Mouse (Mus musculus) heart, adult 18-20 months (tissue): ENCODE results near the gene Them7. TPM values are rescaled to one million over a fixed set of nuclear protein-coding genes. Genes with fewer than 3 reads are reported as not detected.
A peak's percentile ranks its signal among the peaks of the same experiment; 100 is the strongest.

Experiments
- DNase-seq, 2 experiments: peaks; one replicate each; pipeline ENCODE4 v3.0.0; 2021 to 2022; ENCODE audit warnings: mixed read lengths in 1 of 2
- long read RNA-seq, 2 experiments: library from polyadenylated mRNA; stranded (forward); transcript quantifications; one replicate each; pipeline ENCODE4 v2.0.0; 2021
- total RNA-seq, 2 experiments: library from RNA; stranded (reverse); gene quantifications; 2 replicates each; pipeline ENCODE4 v1.2.3; 2021

The Them7 gene
- 1 to 10 TPM; 2.0 to 3.3 TPM for total RNA-seq
- long read RNA-seq, experiment 1, partial matches to known transcripts: 0 of 3 reads
- long read RNA-seq, experiment 1, other reads (novel, unspliced or antisense): 0 of 3 reads
- long read RNA-seq, experiment 2, partial matches to known transcripts: 0 of 1 reads
- long read RNA-seq, experiment 2, other reads (novel, unspliced or antisense): 0 of 1 reads

DNA sequence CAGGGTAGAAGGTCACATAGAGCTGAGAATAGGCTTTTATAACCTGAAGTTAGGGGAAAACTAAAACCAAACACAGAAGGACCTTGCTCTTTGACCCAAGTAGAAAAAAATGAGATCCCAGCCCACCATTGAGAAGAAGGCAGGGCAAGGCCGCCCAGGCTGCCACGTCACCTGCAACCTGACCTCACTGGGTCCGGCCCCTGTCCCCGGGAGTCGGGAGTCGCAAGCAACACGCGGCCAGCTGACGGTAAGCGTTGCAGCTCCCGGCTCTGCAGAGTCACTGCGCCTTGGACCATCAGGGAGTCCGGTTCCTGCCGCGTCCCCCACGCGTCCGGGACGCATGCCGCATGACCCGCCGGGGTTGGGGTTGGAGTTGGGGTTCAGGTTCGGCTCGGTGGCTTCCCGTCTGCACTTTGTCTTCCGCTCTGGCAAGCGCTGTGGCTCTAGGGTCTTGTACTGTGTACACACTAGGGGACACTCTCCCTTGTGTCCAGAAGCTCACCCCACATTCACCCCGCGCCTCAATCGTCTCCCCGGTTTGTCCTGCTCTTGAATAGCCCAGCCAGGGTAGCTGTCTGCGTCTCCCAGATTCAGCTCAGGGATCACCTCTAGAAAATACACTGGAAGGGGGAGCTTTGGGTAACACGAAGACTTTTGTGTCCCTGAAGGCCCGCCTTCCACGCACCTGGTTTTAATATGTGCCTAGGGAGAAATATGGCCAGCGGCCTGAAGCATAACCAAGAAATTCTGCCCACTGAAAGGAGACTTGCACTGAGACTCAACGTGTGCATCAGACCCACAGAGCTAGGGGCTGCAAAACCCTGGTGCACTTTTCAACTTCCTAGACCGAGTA, at the start of gene Them7:
Gene Them7, plus strand, starts transcription at position 187 of the 853 bp plus-strand sequence.
- peak; percentile 19 to 42 for DNase-seq

DNA sequence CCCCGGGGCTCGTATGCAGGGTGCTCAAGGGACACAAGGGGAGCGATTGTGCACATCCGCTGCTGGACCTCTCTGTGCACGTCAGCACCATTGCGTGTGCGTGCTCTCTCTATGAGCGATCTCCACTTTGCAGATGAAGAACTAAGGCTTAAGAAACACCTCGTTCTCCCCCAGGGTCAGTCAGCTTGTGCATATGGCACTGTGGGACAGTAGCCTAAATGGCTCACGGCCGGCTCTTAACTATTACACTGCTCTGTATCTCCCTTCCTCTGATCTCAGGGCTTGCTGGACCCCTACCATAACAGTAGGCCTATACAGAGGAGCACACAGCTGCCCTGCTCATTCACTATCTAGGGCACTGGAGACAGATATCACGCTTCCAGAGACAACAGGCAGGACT, 45.2 kb upstream of the Them7 start:
- no peak for DNase-seq

DNA sequence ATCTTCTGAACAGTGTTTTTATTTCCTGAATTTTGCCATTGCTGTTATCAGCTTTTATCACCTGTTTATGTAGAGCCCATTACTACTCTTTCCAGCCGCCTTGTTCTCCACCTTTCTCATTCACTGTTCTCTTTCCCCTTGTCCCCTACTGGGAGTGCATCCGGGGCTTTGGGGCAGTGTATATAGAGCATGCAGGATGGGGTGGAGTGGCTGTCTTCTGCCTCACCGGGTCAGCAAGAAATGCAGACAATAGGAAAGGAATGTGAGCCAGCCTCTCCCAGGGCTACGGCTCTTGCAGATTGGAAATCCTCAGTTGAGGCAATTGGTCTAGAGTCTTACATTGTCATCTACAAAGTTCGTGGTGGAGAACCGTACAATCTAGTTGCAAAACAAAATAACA, 41.6 kb upstream of the Them7 start:
- DNase-seq: no peak

DNA sequence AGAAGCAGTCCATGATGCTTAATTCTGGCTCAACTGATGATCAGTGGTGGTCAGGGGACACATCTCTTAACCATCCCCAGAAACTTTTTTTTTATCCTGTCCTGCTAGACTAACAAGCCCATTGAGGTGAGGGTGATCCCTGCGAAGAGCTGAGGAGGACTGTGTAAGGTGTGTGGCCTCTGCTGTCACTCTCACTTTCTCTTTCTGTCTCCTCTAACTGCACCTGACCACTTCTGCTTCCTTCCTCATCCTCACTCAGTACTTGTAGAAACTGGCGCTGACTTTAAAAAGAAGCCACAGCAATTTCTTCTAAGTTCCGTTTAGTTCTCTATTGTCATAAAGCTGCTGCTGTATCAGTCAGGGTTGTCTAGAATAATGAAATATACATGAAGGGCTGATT, 39.0 kb upstream of the Them7 start:
- DNase-seq: no peak

DNA sequence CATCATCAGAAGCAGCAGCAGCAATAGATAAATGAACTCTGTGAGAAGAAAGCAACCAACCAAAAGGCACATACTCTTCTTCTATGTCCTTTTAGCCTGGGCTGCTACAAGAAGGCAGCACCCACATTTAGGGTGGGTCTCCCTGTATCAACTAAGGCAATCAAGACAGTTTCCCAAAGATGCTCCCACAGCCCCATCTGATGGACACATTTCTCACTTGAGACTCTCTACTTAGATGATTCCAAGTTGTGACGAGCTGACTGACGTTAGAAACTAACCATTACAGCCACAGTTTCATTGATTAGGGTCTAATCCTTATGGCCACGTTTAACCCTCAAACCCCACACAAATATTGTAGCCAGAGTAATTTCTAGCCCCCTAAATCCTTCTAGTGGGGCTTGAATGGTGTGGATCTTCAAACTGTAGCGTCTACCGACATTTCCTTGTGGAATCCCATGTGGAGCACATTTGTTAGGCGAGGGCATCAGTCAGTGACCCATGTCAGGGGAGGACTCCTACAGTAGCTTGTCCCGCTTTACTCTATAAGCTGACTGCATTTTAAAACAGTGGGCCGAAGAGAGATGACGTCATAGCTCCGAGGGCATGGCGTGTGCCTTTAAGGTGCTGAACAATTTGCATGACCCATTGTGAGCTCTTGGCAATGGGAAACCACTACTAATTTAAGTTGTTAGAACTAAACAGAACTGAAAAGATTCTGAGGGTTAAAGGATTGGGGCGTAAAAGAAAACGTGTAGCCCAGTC, 38.2 kb upstream of the Them7 start:
- no peak for DNase-seq

DNA sequence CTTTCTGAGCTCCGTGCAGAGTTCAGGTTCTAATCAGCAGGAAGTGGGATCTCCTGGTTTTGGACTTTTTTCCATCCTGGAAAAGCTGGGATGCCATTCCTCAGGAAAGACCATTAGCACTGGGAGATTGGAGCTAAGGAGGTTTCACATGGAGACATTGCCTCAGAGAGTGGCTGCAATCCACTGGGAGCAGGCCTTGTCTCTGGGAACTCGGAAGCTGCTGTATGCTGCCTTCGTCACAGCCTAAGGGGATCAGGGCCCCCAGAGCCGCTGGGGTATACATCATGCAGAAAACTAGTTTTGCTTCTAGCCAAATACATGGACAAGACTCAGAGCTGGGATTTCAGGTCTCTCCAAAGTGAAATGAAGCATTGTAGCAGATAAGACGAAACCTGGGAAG, 37.5 kb upstream of the Them7 start:
- no peak for DNase-seq

DNA sequence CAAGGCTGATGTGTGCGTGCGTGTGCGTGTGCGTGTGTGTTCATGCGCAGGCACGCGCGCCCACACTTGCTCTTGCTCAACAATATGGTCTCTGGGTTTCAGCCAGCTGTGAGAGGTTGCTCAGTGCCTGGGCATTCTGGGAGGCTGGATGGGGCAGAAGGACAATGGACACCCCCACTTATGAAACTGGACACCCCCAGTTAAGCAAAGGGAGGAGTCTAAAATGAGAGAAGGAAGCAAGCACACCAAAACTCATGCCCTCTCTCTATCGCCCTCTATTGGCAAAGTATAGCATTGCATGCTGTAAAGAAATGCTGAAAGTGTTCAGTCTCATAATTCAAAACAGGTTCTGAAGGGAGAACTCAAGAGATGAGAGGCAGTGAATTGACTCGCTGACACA, 35.9 kb upstream of the Them7 start:
- DNase-seq: peak in 1 of 2 experiments; percentile 9

DNA sequence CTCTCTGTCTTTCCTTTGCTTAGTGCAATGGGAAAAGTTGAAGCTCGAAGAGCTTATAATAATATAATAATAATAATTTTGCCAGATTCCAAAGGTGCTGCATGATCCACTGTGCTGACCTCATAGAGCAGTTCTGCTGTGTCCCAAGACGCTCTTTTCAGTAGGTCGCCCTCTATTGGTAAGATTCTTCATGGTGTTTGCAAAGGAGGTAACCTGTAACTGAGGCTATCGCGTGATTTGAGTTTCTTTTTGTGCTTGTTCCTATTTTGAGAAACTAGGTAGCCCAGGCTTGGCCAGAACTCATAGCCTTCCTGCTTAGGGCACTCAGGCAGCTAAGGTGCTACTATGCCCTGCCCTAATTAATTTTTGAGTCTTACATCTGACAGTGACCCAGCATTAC, 34.8 kb upstream of the Them7 start:
- peak; percentile 18 to 60 for DNase-seq

DNA sequence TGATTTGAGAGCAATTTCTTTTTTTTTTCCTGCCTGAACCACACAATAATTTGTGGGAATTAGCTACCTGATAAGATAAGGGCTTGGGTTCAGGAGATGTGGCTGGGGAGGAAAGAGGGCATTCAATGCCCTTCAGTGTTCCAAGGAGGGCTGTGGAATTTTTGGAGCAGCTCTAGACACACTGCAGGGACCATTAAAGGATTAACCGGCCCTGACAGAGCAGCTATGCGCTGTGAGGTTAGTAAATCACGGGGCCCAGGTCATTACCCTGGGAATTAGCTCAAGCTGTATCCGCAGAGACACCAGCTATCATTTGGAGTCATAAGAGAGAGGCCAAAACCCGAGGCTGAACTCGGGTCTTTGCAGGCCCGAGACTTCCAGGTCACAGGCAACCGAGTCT, 24.0 kb upstream of the Them7 start:
- no peak for DNase-seq

DNA sequence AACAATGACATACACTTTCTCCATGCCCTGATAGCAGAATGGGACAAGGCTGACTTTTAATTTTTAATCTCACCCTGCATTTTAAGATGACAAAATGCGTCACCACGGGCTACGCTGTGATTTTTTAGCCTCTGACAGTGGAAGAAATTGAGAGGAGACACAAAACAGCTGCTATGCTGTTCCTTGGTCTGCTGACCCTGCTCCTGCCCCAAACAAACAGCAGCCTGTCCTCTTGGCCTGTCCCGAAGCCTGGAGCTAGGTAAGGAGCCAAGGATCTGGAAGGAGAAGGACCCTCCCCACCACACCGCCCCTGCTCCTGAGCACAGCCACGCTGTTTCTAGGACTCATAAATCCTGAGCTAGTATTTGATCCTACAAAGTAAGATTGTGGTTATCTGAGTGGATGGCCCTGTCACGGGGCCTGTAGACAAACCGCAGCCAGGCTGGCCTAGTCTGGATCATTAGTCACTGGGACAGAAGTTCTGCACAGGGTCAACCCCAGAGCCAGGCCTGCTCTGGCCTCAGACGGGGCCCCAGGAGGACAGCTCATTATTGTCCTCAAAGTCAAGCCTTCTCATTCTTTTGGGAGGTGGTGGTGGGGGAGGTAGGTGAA, 17.5 kb upstream of the Them7 start:
- no peak for DNase-seq

DNA sequence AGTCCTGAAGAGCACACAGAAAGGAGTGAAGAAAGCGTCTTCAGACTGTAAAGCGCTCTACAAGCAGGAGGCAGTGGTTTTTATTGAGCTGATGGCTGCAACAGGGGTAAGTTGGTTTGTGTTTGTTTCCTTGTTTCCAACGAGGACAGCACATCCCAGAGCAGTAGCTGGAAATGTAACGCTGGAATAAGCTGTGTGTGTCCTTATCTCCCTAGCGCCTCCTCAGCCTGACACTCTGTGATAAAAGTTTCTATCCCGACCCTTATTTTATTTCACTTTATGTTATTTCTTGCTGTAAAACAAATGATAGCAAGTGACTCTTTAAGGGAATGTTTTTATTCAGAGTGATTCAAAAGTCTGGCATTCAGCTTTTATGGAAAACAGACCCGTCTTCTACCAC, 11.3 kb upstream of the Them7 start:
- no peak for DNase-seq

DNA sequence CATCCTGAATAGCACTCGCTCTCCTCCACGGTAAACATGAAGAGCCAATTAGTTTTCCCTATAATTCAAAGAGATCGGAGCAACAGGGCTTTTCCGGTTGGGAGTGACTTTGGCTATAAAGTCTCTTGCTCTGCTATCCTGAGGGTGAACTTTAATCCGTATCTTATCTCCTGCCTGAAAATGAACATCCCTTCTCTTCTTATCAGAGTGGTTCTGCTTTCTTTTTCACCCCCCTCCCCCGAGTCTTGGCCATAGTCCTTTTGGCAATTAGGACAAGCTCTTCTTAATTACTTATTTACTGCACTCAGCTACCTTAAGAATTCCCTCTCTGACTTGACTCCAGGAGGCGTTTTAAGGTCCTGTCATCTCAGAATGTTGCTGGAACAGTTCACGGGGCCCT, 8.2 kb upstream of the Them7 start:
- no peak for DNase-seq

DNA sequence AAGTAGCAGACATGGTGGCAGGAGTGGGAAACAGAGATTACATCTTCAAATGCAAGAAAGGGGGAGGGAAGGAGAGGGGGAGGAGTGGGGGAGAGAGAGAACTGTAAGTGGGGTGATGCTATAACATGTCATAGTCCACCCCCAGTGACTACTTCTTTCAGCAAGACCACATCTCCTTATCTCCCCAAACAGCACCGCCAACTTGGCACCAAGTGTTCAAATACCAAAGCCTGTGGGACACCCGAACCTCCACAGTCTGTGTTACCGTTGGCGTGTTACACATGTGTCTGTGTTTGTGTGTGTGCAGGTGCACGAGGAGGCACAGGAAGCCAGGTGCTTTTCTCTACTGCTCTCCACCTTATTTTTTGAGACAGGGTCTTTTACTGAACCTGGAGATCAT, 4.9 kb upstream of the Them7 start:
- DNase-seq: no peak

DNA sequence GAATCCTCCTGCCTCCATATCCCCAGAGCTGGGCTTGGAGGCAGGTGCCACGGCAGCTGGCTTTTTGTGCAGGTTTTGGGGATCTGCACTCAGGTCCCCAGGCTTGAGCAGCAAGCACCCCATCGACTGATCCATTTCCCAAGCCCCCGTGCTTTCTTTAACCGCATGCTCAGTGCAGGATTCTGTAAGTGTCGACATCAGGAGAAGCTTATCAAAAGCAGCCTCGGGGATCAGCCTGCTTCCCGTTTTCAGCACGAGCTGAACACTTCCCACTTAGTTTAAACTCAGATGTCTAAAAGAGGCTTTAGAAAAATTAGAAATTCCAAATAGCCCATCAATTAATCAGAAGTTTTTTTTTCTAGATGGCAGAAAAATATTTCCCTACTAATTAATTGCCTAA, 4.5 kb upstream of the Them7 start:
- no peak for DNase-seq

DNA sequence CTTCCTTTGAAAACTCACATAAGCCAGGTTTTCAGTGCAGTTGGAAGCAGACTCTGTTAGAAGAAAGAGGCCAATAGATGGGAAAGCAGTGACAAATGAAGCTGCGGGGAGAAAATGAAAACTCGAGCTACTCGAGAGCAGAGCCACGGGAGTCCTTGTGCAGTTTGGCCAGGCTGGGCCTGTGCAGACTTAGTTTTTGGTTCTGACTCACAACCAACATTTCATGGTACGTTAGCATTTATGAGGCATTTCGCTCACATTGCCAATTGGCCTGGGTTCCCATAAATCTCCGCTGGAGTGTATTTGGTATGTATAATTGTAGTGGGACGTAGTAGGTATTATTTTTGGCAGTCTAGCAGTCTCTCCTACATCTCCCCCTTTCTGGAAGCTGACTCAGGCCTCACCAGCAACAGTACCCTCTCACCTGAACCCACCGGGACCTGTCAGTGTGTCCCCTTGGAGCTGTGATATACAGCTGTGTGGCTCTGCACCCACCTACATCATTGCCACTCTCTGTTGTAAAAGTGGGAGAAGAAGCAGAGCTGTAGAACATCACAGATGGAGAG, 3.3 kb upstream of the Them7 start:
- no peak for DNase-seq

DNA sequence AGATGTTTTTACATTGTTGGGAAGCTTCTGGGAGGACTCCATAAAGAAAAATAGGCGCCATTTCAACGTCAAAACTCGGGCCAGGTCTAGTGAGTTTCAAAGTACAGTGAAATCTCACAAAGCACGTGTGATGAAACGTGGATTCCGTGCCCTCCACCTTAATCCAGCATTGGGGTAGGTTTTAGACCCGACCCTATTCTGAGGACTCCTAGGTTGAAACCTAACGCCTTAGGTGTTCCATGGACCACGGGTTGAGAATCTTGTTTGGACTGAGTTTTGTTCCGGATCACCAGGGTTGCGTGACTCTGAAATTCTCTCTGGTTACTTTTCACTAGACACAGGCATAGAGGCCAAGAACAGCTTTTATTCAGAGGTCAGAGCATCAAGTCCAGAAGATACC, 514 bp upstream of the Them7 start:
- no peak for DNase-seq

DNA sequence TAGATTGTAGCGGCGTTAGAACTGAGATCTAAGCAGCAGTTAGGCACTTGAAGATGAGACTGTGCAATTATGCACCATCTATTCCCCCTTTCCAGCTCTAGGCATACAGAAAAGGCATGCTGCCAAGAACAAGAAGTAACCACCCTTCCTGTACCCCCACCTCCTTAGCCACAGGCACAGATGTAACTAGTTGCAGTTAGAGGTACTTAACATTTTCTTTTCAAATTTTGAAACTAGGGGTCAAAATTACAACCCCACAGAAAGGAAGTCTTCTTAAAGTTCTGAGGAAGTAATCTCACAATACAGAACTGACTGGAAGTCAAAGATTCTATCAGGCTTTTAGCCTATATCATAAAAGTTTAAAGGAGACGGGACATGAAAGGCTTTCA, 861 bp downstream of the Them7 start:
- no peak for DNase-seq

DNA sequence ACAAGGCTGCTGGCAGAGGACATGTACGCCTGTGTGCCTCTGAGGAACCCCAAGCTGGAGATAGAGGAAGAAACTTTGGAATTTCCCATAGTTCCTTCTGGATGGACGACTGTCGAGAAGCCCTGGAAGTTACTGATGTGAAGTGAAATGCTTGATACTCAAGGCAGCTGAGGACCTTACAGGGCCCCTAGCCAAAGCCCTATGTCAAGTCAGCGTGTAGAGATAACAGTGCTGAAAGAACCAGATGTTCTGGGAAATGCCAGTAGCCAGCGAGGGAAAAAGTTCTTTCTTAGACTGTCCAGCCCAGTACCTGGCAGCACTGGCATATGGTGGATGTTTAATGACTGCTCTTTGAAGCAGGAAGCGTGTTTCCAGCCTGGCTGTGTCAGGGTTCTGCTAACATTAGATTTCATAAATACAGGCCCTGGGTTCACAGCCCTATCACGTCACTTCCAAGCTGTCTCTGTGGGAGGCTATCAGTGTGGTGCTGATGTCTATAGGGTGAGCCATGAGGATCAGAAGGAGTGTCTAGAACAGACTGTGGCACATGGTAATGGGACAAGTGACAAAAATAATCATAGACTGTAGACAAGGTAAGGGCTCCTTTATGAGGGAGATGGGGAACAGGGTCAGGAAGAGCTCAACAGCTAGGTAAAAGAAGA, 2.3 kb downstream of the Them7 start:
- DNase-seq: no peak

DNA sequence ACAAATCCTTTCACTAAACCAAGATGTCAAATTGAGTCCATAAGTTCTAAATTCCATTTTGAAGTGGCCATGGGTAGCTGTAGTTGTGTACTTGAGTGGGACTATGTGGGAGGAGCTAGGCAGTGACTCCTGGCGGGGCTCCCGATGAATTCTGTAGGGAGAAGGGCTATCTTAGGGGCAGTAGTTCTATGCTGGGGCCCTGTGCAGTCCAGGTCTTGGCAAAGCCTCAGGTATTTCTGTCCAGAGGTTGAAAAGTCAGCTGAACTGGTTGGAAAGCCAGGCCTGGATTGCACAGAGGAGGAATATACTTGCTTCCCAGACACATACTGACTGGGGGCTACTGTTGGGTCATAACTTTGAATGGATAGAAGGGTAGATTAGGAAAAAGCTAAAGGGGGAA, 4.3 kb downstream of the Them7 start:
- DNase-seq: peak; percentile 56 to 65

DNA sequence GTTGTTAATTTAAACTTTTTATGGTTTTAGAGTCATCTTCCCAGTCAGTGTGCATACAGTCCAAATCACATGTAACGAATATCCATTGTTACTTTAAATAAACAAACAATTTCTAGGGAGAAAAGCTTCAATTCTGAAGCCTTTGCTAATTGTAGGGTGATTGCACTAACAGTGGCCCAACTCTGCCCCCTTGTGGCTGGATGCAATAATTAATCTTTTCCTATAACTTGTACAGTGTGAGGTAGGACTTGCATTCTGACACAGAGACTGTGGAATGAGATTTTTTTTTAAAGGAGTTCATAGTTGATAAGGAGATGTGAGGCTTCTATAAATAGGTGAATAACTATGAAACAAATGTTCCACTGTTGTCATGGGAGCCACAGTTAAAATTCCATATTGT, 6.2 kb downstream of the Them7 start:
- DNase-seq: peak; percentile 43 to 83

DNA sequence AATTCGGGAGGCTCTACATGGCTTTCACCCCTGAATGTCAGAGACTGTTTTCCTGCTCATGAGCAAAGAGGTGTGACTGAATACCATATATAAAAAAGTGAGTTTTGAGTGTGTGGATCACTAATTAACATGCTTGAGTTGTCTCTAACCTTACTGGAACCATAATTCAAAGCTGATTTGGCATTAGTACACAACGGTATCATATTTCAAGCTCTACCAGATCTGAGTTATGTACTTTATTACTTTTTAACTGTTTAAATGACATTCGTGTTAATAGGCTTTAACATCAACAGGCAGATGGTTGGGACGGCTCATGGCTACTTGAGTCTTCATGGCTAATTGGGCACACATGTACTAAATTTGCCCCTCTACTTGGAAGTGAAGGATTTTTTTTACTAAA, 8.3 kb downstream of the Them7 start:
- no peak for DNase-seq

DNA sequence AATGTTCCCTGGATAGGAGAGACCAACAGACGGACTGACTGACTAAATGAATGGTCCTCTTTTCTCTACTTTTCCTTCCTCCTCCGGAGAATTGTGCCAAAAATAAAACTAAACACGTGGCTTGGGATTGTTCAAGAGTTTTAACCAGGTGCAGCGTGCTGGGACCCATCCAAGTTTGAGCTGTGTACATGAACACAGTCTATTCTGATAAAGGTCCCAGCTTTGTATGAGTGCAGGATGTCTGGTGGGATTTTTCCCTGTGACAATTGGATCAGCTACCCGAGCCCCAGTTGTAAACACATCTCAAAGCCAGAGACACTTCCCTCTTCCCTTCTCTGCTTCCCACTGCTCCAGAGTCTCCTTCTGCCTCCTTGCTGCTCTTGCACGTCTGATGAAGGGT, 10.2 kb downstream of the Them7 start:
- DNase-seq: no peak
